Mouse (Mus musculus): ENCODE measurements around the gene Gm5475.
A peak's percentile ranks its signal among the peaks of the same experiment; 100 is the strongest.
"Not testable (repeated sequence)": the region's sequence is repeated elsewhere in the genome, so short reads cannot be mapped to it uniquely, and the experiment has no call there.

The Gm5475 gene

GRCm38 (mm10) chr15:100421758-100422197, at the start of gene Gm5475:
Gene Gm5475, plus strand, starts transcription at chr15:100422147.
- peak in 1 of 2 experiments; percentile 3 for DNase-seq

DNA sequence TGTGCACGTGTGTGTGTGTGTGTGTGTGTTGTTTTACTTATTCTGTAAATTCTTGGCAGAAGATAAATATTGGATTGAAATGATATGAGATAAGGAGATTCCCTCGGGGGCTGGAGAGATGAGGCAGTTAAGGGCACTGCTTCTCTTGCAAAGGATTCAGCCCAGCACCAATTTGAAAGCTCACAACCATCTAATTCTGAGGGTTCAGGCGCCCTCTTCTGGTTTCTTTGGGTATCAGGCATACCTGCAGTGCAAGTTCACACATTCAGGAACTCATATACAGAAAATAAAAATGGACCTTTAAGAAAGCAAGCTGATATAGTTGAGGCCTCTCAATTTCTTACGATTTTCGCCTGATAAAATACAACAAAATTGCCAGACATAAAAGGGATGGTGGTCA, 46.9 kb upstream of the Gm5475 start:
- DNase-seq: peak; percentile 50 to 55

DNA sequence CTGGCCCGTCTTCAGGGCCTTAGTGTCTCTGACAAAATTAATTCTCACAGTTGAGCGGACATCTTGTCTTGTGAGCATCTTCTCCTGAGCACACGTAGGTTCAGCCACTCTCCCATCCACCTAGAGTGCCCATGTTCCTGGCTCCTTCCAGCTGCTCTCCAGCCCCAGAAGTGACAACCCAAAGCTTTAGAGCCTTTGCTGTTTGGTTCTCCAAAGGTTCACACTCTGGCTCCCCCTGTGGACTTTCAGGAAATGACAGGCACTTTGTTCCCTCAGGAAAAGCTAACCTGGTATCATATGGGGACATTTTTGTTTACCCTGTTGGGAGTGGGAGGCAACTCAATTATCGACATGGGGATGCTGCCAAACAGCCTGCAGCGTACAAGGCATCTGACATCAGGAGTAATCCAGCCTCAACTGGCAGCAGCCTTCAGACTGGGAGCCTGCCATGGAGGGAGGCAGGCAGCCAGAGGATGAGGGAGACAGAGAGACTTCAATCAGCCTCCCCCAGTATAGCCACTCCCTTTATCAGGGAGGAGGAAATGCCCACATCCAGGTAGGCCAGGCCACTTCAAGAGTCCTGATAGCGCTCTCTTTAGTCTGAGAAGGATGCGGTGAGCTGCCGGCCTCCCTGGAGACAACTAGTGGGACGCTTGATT, 44.0 kb upstream of the Gm5475 start:
- DNase-seq: not testable (repeated sequence)

GRCm38 (mm10) chr15:100379658-100380057, 42.3 kb upstream of the Gm5475 start:
- DNase-seq: no peak

GRCm38 (mm10) chr15:100380104-100380503, 41.8 kb upstream of the Gm5475 start:
- DNase-seq: no peak

DNA sequence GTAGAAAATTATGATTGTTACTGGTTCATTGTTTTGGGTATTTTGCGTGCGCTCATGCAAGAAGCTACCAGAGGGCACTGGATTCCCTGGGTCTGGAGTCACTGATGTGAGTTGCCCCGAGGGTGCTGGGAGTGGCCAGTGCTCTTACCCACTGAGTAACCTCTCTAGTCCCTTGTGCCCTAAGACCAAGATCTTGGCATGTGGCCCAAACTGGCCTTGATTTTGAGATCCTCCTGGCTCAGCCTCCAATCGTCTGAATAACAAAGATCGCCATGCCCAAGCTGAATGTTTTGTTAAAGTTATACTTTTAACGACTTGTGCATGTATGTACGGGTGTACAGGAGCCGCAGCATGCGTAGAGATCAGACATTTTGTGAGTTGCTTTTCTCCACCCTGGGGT, 36.2 kb upstream of the Gm5475 start:
- no peak for DNase-seq

GRCm38 (mm10) chr15:100387544-100388223, 34.3 kb upstream of the Gm5475 start:
- no peak for DNase-seq

GRCm38 (mm10) chr15:100388224-100388835, 33.6 kb upstream of the Gm5475 start:
- peak; percentile 56 to 63 for DNase-seq

- no peak for DNase-seq
Measured at GRCm38 (mm10) chr15:100388886-100389285, 33.1 kb upstream of the Gm5475 start.

DNA sequence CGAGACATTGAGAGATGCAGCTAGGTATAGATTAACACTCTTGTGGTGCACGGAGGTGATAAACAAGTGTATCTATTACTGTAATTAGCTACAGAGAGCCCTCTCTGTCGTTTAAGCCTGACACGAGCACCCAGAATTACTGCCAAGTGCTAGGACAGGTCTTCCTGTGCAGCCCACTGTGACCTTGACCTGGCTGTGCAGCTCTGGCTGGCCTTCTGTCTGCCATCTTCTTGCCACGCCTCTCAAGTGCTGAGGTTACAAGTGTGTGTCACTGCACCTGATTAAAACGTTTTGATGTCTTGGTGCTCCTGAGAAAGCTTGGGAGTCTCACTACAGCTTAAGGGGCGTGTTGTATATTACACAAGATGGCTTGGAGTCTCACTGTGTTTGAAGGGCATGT, 30.9 kb upstream of the Gm5475 start:
- no peak for DNase-seq

GRCm38 (mm10) chr15:100391599-100391998, 30.3 kb upstream of the Gm5475 start:
- no peak for DNase-seq

DNA sequence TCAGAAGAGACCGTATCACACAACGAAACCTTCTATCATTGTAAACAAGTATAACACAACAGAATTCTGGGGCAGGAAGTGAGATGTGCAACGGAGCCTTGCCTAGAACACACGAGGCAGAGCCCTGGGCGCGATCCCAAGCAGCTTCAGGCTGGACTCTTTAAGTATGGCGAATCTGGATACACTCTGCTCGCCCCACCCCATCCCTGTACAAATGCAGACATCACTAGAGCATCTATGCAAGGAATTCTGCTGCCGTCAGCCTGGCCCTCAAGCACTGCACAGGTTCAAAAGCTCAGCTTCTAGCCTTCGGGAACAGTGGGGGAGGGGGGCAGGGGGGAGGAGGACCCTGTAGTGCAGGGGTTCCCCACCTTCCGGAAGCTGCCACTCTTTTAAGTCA, 28.9 kb upstream of the Gm5475 start:
- DNase-seq: no peak

DNA sequence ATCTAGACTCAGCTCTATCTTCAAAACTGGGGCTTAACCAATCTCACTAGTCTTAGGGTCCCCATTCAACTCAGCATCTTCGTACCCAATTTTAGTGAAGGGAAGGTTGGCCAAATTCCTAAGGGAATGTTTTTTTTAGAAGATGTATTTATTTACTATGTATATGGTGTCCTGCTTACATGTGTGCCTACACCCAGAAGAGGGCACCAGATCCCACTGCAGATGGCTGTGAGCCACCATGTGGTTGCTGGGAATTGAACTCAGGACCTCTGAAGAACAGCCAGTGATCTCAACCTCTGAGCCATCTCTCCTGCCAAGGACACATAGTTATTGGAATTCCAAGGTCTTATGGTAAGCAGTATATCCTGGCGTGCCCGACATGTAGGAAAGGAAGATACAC, 26.4 kb upstream of the Gm5475 start:
- DNase-seq: no peak

- DNase-seq: no peak
Measured at GRCm38 (mm10) chr15:100400592-100401250, 21.2 kb upstream of the Gm5475 start.

DNA sequence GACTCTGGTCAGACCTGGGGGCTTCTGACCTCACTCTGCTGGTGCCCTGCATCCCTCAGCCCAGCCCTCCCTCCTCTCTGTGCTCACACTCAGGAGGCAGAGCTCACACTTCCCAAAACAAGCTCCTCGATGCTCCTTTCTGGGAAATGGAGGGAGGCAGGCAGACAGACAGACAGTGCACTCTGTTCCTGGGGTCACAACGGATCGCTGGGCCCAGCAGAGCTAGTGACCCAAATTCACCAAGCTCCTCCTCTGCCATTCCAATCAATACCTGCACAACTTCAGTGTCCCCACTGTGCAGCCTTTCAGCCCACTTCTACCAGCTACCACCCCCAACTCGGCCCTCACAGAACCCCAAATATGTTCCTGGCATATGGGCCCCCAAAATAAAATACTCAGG, 20.1 kb upstream of the Gm5475 start:
- DNase-seq: no peak

- DNase-seq: no peak
Measured at GRCm38 (mm10) chr15:100402347-100402746, 19.6 kb upstream of the Gm5475 start.

DNA sequence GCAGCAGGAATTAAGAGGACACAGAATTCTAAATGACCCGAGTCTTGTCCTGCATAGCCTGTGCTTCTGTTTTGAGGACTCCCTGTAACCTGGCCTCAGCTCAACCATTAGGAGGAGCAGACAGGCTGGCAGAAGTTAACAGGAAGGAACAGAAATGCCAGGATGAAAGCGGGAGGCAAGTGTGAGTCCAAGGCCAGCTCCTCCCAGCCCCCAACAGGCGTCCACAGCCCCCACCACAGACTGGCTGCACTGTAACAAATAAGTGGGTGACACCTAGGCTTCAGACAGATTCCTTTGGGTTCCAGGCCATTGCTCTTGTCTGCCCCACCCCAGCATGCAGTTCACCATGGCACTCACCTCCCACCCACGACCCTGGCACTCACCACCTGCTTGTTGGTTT, 19.1 kb upstream of the Gm5475 start:
- DNase-seq: no peak

GRCm38 (mm10) chr15:100403318-100404000, 18.5 kb upstream of the Gm5475 start:
- DNase-seq: no peak

GRCm38 (mm10) chr15:100406088-100406487, 15.9 kb upstream of the Gm5475 start:
- DNase-seq: no peak

DNA sequence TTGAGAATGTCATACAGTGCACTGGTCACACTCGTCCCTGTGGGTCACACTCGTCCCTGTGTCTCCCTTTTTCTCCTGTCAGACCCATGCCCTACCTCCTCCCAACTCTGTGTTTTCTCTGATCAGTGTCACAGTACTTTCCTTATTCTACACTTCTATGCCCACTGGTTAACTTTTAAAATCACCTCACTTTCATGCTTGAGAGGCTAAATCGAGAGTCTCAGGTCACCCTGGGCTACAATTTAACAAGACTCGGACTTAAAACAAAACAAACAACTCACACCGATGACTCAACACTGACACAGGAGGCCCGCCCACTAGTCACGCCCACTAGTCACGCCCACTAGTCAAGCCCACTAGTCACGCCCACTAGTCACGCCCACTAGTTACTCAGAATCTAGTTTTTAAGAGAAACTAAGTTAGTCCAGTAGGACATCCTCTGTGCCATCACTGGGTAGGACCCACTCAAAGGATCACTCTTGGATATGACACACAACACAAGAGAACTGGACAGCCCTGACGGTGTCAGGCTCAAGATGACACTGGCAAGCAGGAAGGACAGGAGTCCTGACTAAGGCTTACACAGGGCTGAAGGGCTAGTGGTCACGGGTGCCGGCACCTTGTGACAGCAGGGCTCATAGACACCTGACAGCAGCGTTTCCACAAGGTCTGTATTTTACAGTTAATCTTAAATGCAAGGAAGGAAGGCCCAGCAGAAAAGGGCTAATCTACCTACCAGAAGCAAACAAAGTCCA, 10.9 kb upstream of the Gm5475 start:
- peak; percentile 35 to 46 for DNase-seq

- DNase-seq: no peak
Measured at GRCm38 (mm10) chr15:100411731-100412130, 10.2 kb upstream of the Gm5475 start.

- no peak for DNase-seq
Measured at GRCm38 (mm10) chr15:100413306-100413705, 8.6 kb upstream of the Gm5475 start.
